Mouse (Mus musculus) heart, embryonic 16.5 days (tissue): ENCODE data around the gene Lef1. TPM values are rescaled to one million over a fixed set of nuclear protein-coding genes. Genes with fewer than 3 reads are reported as not detected.
A peak's percentile ranks its signal among the peaks of the same experiment; 100 is the strongest.

Experiments used
- ATAC-seq: fragments of 200-750 bp; cut with Nextera tagmentation; replicated peaks from 2 replicates; pipeline ENCODE4 v1.8.0; 2017; ENCODE audit warnings: moderate number of reproducible peaks; ENCODE audit not compliant: insufficient read depth, low FRiP score; ENCODE audit errors: extremely low read depth
- H3K27ac ChIP-seq: fragments of 300-500 bp; sonication (generic); 2 replicates; pipeline ENCODE4 v1.5.1; 2014; ENCODE audit warnings: mild to moderate bottlenecking, low read length, control low read depth, moderate library complexity
- H3K27me3 ChIP-seq: fragments of 300-500 bp; sonication (generic); 2 replicates; pipeline ENCODE4 v1.6.1; 2014; ENCODE audit warnings: low read length, mixed read lengths; ENCODE audit not compliant: control insufficient read depth, insufficient read depth
- H3K36me3 ChIP-seq: fragments of 300-500 bp; sonication (generic); 2 replicates; pipeline ENCODE4 v1.6.1; 2014; ENCODE audit not compliant: control insufficient read depth, insufficient read depth
- H3K4me1 ChIP-seq: fragments of 300-500 bp; sonication (generic); 2 replicates; pipeline ENCODE4 v1.6.1; 2014; ENCODE audit warnings: low read length, mixed read lengths; ENCODE audit not compliant: control insufficient read depth, insufficient read depth
- H3K4me2 ChIP-seq: fragments of 300-500 bp; sonication (generic); 2 replicates; pipeline ENCODE4 v1.6.1; 2014; ENCODE audit warnings: low read depth, mild to moderate bottlenecking, control low read depth, low read length
- H3K4me3 ChIP-seq: fragments of 300-500 bp; sonication (generic); 2 replicates; pipeline ENCODE4 v1.5.1; 2014; ENCODE audit warnings: mild to moderate bottlenecking, control low read depth, low read length
- H3K9ac ChIP-seq: fragments of 300-500 bp; sonication (generic); 2 replicates; pipeline ENCODE4 v1.6.1; 2014; ENCODE audit warnings: low read length, control low read depth
- H3K9me3 ChIP-seq: fragments of 300-500 bp; sonication (generic); replicated peaks from 2 replicates; pipeline ENCODE4 v1.6.1; 2016; ENCODE audit warnings: low read length; ENCODE audit not compliant: control insufficient read depth
- WGBS: fragments of 180-500 bp; shearing (Covaris S2); extraction: QIAGEN DNeasy Blood & Tissue Kit; methylation state at CpG from one replicate; pipeline ENCODE4 v1.1.7; 2014; 5-methylcytosine and 5-hydroxymethylcytosine counted together
- polyA plus RNA-seq: library from polyadenylated mRNA; unstranded; fragments of >200 nt; fragmentation: Nextera tagmentation; extraction: Ambion mirVana; gene quantifications from 2 replicates; pipeline ENCODE4 v1.2.1, GENCODE M21; 2015

Lef1 gene
- polyA plus RNA-seq, 1 experiment from 2014 or later = 38.4 TPM

GRCm38 (mm10) chr3:131237785-131238633 is 127.7 kb downstream of the Lef1 start:
- H3K27me3 ChIP-seq = no peaks in the 10 kb centered on the region
- no peak overlapping the region for H3K4me3 ChIP-seq
- H3K4me2 ChIP-seq = no peak overlapping the region
- H3K27ac ChIP-seq = no peak overlapping the region
- no peak overlapping the region for H3K9ac ChIP-seq
- no peaks in the 10 kb centered on the region for H3K4me1 ChIP-seq
- H3K9me3 ChIP-seq = no peaks in the 10 kb centered on the region
- peaks cover 38% of the 10 kb centered on the region for H3K36me3 ChIP-seq
- 53% methylated on average over 19 of the region's 19 CpGs for WGBS
- ATAC-seq = peak; percentile 69

GRCm38 (mm10) chr3:131245766-131246578 is 135.7 kb downstream of the Lef1 start:
- Histone ChIP-seq H3K9me3 (no peaks in the 10 kb centered on the region), H3K4me1 (peaks cover 21% of the 10 kb centered on the region), H3K27me3 (no peaks in the 10 kb centered on the region), H3K4me3 (no peak overlapping the region), H3K36me3 (peaks cover 51% of the 10 kb centered on the region), H3K4me2 (no peak overlapping the region), H3K27ac (peak overlapping the region; percentile 80), H3K9ac (0 out of 2 replicates have a peak overlapping the region, but pooled peaks have one; percentile 35)
- ATAC-seq = peak; percentile 70
- WGBS = 50% methylated on average over 11 of the region's 11 CpGs

GRCm38 (mm10) chr3:131246579-131247046 is 136.3 kb downstream of the Lef1 start:
- Histone ChIP-seq H3K36me3 (peaks cover 48% of the 10 kb centered on the region), H3K4me1 (peaks cover 27% of the 10 kb centered on the region), H3K9me3 (no peaks in the 10 kb centered on the region), H3K4me3 (no peak overlapping the region), H3K27ac (peak overlapping the region; percentile 80), H3K27me3 (no peaks in the 10 kb centered on the region), H3K9ac (no peak overlapping the region; the same call in 1 of the 2 replicates), H3K4me2 (no peak overlapping the region)
- ATAC-seq = no peak
- WGBS = 86% methylated on average over 8 of the region's 8 CpGs

- Histone ChIP-seq H3K4me3 (no peak overlapping the region), H3K9me3 (no peaks in the 10 kb centered on the region), H3K4me1 (peaks cover 35% of the 10 kb centered on the region), H3K27me3 (no peaks in the 10 kb centered on the region), H3K36me3 (peaks cover 40% of the 10 kb centered on the region), H3K27ac (no peak overlapping the region), H3K4me2 (no peak overlapping the region), H3K9ac (no peak overlapping the region)
- no peak for ATAC-seq
- WGBS = 71% methylated on average over 6 of the region's 6 CpGs
Measured at GRCm38 (mm10) chr3:131247447-131247846, 137.2 kb downstream of the Lef1 start.

GRCm38 (mm10) chr3:131247851-131248250 is 137.6 kb downstream of the Lef1 start:
- no peak overlapping the region for H3K4me3 ChIP-seq
- no peaks in the 10 kb centered on the region for H3K9me3 ChIP-seq
- 88% methylated on average over 5 of the region's 5 CpGs for WGBS
- H3K36me3 ChIP-seq = peaks cover 37% of the 10 kb centered on the region
- no peak overlapping the region for H3K27ac ChIP-seq
- H3K27me3 ChIP-seq = no peaks in the 10 kb centered on the region
- ATAC-seq = no peak
- no peak overlapping the region for H3K9ac ChIP-seq
- H3K4me1 ChIP-seq = peaks cover 39% of the 10 kb centered on the region
- H3K4me2 ChIP-seq = no peak overlapping the region

GRCm38 (mm10) chr3:131248444-131248843 is 138.2 kb downstream of the Lef1 start:
- Histone ChIP-seq H3K4me1 (peaks cover 41% of the 10 kb centered on the region), H3K4me2 (no peak overlapping the region), H3K4me3 (no peak overlapping the region), H3K9ac (no peak overlapping the region), H3K9me3 (peaks cover under 1% of the 10 kb centered on the region; the same call in 1 of the 2 replicates), H3K27ac (no peak overlapping the region), H3K36me3 (peaks cover 37% of the 10 kb centered on the region), H3K27me3 (no peaks in the 10 kb centered on the region)
- ATAC-seq = no peak
- 78% methylated on average over 10 of the region's 10 CpGs for WGBS

- Histone ChIP-seq H3K4me1 (peaks cover 34% of the 10 kb centered on the region), H3K4me2 (no peak overlapping the region), H3K27me3 (no peaks in the 10 kb centered on the region), H3K36me3 (peaks cover 29% of the 10 kb centered on the region), H3K27ac (no peak overlapping the region), H3K9me3 (peaks cover 3% of the 10 kb centered on the region; the same call in 1 of the 2 replicates), H3K9ac (no peak overlapping the region), H3K4me3 (no peak overlapping the region)
- no peak for ATAC-seq
- 78% methylated on average over 2 of the region's 2 CpGs for WGBS
Measured at GRCm38 (mm10) chr3:131250283-131250682, 140.0 kb downstream of the Lef1 start.

GRCm38 (mm10) chr3:131250978-131251377 is 140.7 kb downstream of the Lef1 start:
- Histone ChIP-seq H3K27me3 (no peaks in the 10 kb centered on the region), H3K27ac (peak overlapping the region; percentile 11; the same call in 1 of the 2 replicates), H3K4me1 (peaks cover 31% of the 10 kb centered on the region), H3K4me3 (no peak overlapping the region), H3K9me3 (peaks cover 3% of the 10 kb centered on the region; the same call in 1 of the 2 replicates), H3K9ac (no peak overlapping the region), H3K36me3 (peaks cover 29% of the 10 kb centered on the region), H3K4me2 (no peak overlapping the region)
- ATAC-seq = no peak
- WGBS = 52% methylated on average over 13 of the region's 13 CpGs
